Mouse (Mus musculus): ENCODE measurements around the gene Sqstm1. TPM values are rescaled to one million over a fixed set of nuclear protein-coding genes. Genes with fewer than 3 reads are reported as not detected.

Gene Sqstm1
- polyA plus RNA-seq (2016; fragmentation: Nextera tagmentation; extraction: Ambion mirVana) = 143 and 152 TPM in 2 replicates

DNA sequence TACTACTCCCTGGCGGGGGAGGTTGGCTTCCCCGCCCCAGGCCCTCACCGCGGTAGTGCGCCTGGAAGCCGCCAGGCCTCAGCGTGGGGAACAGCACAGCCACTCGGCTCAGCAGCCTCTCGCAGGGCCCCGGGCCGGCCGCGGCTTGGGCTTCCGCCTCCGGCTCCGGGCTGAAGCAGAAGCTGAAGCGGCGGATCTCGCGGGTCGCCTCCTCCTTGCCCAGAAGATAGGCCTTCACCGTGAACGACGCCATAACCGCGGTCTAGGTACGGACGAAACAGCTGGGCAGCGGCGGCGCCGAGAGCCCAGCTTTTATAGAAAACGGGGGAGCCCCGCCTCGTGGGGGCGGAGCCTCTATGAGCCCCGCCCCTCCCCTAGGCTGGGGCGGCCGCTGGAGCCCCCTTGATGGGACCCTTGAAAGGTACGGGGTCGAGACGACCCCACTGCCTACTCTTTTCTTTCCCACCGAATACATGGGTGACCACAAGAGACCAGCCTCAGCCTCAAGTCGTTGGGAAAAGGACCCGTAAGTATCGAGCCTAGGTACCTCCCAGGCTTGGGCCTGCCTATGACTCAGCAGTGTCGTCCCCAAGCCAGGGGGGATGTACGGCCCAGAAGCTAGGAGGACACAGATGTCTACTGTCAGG, at the start of gene Sqstm1, which contains the start of gene Mgat4b:
Sqstm1 (minus strand) TSS at position 323 of the 647 bp plus-strand sequence.
Mgat4b (plus strand) TSS at position 386 of the 647 bp plus-strand sequence.
- H3K27me3 ChIP-seq (replicated peaks) = no peaks in the 10 kb centered on the region
- H3K4me2 ChIP-seq = peak within 1 kb of the TSS; percentile 77
- H3K9me3 ChIP-seq (replicated peaks) = no peaks in the 10 kb centered on the region
- H3K36me3 ChIP-seq = peaks cover 32% of the 10 kb centered on the region
- peak within 1 kb of the TSS; percentile 97 for H3K9ac ChIP-seq
- H3K27ac ChIP-seq = peak within 1 kb of the TSS; percentile 99
- ATAC-seq = peak; percentile 70
- peak within 1 kb of the TSS; percentile 94 for H3K4me3 ChIP-seq
- under 1% methylated on average over 48 of the region's 48 CpGs for WGBS (ENCODE audit: insufficient replicate concordance)
- peaks cover 63% of the 10 kb centered on the region for H3K4me1 ChIP-seq

DNA sequence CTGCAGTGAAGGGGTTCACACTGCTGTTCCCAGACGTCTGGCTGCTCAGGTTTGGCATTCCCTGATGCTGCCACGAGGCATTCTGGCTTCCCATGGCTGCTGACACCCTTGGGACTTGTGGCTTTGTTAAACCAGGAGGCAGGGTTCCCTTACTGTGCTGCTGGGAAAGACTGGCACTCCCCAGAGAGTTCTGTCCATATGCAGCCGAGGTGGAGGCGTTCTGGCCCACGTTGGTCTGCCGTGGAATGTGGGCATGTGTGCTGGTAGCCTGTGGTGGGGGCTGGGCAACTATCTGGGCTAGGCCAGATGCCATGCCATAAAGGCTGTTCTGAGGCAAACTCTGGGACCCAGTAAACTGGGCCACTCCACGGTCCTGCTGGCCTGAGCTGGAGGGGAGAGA, 47.7 kb upstream of the Sqstm1 start:
- Histone ChIP-seq H3K4me3 (no peak overlapping the region), H3K4me2 (no peak overlapping the region), H3K4me1 (0 out of 2 replicates have a peak, but pooled peaks cover 2% of the 10 kb centered on the region), H3K9me3 (replicated peaks) (no peaks in the 10 kb centered on the region), H3K27me3 (replicated peaks) (no peaks in the 10 kb centered on the region), H3K9ac (no peak overlapping the region), H3K27ac (no peak overlapping the region), H3K36me3 (peaks cover 75% of the 10 kb centered on the region)
- 84% methylated on average over 7 of the region's 7 CpGs for WGBS (ENCODE audit: insufficient replicate concordance)
- no peak for ATAC-seq

DNA sequence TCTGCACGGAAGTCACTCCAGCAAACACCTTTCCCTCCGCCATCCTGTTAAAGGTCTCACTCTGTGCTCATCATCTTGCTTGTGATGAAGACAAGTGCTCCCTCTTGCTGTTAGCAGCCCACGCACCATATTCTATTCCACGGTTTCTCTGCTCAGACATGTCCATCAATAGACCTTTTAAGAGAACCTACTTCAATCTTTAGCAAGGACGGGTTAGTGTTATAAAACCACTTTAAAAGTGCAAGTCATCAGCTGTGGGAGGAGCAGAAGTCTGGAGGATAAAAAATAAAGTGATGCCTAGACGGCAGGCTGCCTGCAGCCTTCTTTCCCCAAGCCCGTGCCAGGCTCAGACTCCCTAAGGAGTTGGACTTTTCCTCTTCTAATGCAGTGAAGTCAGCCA, 46.0 kb upstream of the Sqstm1 start:
- 63% methylated on average over 7 of the region's 7 CpGs for WGBS (ENCODE audit: insufficient replicate concordance)
- H3K27me3 ChIP-seq (replicated peaks) = no peaks in the 10 kb centered on the region
- H3K4me2 ChIP-seq = no peak overlapping the region
- H3K9ac ChIP-seq = no peak overlapping the region
- no peaks in the 10 kb centered on the region for H3K9me3 ChIP-seq (replicated peaks)
- no peak for ATAC-seq
- peaks cover 58% of the 10 kb centered on the region for H3K36me3 ChIP-seq
- H3K4me3 ChIP-seq = no peak overlapping the region
- H3K27ac ChIP-seq = no peak overlapping the region
- H3K4me1 ChIP-seq = 0 out of 2 replicates have a peak, but pooled peaks cover 9% of the 10 kb centered on the region

GRCm38 (mm10) chr11:50254010-50254580, 43.5 kb upstream of the Sqstm1 start:
- H3K36me3 ChIP-seq = peaks cover 33% of the 10 kb centered on the region
- 0 out of 2 replicates have a peak, but pooled peaks cover 9% of the 10 kb centered on the region for H3K4me1 ChIP-seq
- no peak overlapping the region for H3K27ac ChIP-seq
- no peaks in the 10 kb centered on the region for H3K9me3 ChIP-seq (replicated peaks)
- no peak overlapping the region for H3K9ac ChIP-seq
- 83% methylated on average over 12 of the region's 12 CpGs for WGBS (ENCODE audit: insufficient replicate concordance)
- no peak overlapping the region for H3K4me3 ChIP-seq
- no peak overlapping the region for H3K4me2 ChIP-seq
- no peaks in the 10 kb centered on the region for H3K27me3 ChIP-seq (replicated peaks)
- ATAC-seq = no peak

DNA sequence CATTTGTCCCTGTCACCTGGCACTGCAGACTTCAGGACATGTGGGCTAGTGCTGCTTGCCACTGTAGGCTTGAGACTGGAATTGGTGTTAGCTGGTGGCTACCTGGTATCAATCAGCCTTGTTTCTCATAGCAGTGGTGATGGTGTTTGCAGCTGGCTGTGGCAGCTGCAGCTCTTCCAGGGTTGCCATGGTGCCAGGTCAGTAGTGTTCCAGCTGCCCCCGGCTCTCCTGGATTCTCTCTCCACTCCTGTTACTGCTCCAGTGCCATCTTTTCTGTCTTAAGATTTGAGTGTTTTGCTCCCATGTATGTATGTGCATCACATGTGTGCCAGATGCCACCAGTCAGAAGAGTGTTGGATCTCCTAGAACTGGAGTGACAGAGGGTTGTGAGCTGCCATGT, 42.8 kb upstream of the Sqstm1 start:
- H3K9ac ChIP-seq = no peak overlapping the region
- 0 out of 2 replicates have a peak, but pooled peaks cover 9% of the 10 kb centered on the region for H3K4me1 ChIP-seq
- no peaks in the 10 kb centered on the region for H3K27me3 ChIP-seq (replicated peaks)
- H3K4me3 ChIP-seq = no peak overlapping the region
- ATAC-seq = no peak
- H3K4me2 ChIP-seq = no peak overlapping the region
- no peak overlapping the region for H3K27ac ChIP-seq
- H3K9me3 ChIP-seq (replicated peaks) = no peaks in the 10 kb centered on the region
- 74% methylated on average over 1 of the region's 1 CpGs for WGBS (ENCODE audit: insufficient replicate concordance)
- H3K36me3 ChIP-seq = peaks cover 26% of the 10 kb centered on the region

DNA sequence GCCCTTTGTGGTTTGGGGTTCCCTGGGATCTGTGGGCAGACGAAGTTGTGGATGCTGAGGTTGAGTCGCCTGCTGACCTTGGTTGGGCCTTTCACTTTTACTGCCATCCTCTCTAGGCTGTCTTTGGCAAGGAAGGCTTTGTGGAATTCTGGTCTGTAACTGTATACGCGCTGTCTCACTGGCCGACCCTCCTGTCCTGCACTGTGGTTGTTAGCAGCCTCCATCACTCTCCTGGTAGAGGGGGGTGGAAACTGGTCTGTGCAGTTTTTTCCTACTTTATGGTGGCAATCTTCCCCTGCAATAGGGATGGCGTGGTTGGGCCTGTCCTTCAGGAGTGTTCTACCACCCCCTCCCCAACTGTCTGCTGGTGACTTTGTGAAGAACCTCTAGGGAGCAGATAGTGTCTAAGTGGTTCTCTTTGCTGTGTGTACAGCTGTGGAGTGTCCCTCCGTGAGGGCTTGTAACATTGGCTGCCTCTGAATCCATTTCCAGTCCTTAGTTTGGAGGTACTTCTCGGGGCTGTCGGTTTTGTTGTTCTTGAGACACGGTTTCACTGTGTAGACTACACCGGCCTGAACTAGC, 42.1 kb upstream of the Sqstm1 start:
- WGBS (ENCODE audit: insufficient replicate concordance) = 68% methylated on average over 11 of the region's 11 CpGs
- no peak overlapping the region for H3K9ac ChIP-seq
- H3K4me2 ChIP-seq = no peak overlapping the region
- H3K4me1 ChIP-seq = 0 out of 2 replicates have a peak, but pooled peaks cover 9% of the 10 kb centered on the region
- no peak overlapping the region for H3K4me3 ChIP-seq
- peaks cover 20% of the 10 kb centered on the region for H3K36me3 ChIP-seq
- ATAC-seq = no peak
- no peak overlapping the region for H3K27ac ChIP-seq
- no peaks in the 10 kb centered on the region for H3K27me3 ChIP-seq (replicated peaks)
- no peaks in the 10 kb centered on the region for H3K9me3 ChIP-seq (replicated peaks)

DNA sequence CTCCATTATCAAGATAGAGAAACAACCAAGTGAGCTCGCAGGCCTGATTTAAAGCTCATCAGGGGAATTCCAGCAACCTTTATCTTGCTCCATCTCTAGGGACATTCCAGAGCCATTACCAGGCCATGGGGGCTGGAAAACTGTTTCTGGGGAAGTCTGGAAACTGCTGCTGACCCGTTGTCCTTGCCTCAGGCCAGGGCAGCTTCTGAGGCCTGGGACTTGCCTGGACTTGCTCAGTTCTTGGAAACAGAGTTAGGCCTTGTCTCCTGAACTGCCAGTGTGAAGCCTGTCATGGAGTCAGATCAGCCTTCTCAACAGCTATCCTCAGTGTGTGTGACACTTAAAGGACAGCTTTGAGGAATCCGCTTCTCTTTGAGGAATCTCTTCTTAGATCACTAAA, 41.5 kb upstream of the Sqstm1 start:
- Histone ChIP-seq H3K4me3 (no peak overlapping the region), H3K36me3 (peaks cover 14% of the 10 kb centered on the region), H3K9me3 (replicated peaks) (no peaks in the 10 kb centered on the region), H3K4me2 (no peak overlapping the region), H3K4me1 (0 out of 2 replicates have a peak, but pooled peaks cover 9% of the 10 kb centered on the region), H3K9ac (no peak overlapping the region), H3K27ac (no peak overlapping the region), H3K27me3 (replicated peaks) (no peaks in the 10 kb centered on the region)
- ATAC-seq = no peak
- WGBS (ENCODE audit: insufficient replicate concordance) = 55% methylated on average over 3 of the region's 3 CpGs

DNA sequence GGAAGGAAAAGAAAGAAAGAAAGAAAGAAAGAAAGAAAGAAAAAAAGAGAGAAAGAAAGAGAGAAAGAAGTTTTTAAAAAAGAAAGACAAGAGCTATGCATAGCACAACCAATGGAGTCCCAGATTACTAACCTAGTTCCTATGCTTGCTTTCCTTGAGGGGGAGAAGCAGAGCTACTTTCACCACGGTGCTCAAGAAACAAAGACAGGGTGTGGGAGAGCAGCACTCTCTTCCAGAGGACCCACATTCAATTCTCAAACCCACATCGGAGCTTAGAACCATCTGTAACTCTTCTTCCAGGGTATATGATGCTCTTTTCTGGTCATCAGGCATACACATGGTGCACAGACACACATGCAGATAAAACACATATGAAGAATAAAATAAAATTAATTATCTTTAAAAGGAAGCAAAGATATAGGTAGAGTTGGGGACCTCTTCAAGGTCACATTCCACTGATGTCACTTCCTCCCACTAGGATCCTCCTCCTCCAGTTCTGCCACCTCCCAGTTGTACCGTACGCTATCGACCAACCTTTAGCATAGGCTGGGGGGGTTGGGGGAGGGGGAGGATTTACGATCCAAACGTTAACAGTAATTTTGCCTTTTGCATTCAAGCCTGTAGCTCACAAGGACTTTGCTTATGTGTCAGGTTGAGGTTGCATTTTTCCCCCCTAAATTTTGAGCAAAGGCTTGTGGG, 38.0 kb upstream of the Sqstm1 start:
- Histone ChIP-seq H3K27ac (no peak overlapping the region), H3K4me1 (0 out of 2 replicates have a peak, but pooled peaks cover 9% of the 10 kb centered on the region), H3K36me3 (no peaks in the 10 kb centered on the region), H3K9ac (no peak overlapping the region), H3K4me2 (no peak overlapping the region), H3K4me3 (no peak overlapping the region), H3K27me3 (replicated peaks) (no peaks in the 10 kb centered on the region), H3K9me3 (replicated peaks) (no peaks in the 10 kb centered on the region)
- no peak for ATAC-seq
- 70% methylated on average over 7 of the region's 7 CpGs for WGBS (ENCODE audit: insufficient replicate concordance)

DNA sequence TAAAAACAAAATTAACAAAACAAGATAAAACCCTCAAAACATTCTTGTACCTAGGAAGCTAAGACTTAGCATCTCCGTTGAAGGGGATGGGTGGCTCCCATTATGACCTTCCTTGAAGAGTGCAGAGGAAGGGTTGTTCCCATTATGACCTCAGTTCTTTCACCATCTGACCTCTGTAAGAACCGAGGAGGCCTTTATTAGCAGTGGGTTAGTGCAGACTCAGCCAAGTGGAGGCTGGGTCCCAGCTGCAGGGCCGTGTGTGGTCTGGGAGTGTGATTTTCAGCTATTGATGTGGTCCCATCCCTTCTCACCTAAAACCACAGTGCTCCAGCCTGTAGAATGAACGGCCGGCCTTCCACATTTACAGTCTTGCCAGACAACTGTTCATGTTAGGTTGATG, 34.6 kb upstream of the Sqstm1 start:
- Histone ChIP-seq H3K36me3 (no peaks in the 10 kb centered on the region), H3K9ac (no peak overlapping the region), H3K4me1 (peaks cover 4% of the 10 kb centered on the region), H3K9me3 (replicated peaks) (no peaks in the 10 kb centered on the region), H3K4me2 (no peak overlapping the region), H3K27me3 (replicated peaks) (no peaks in the 10 kb centered on the region), H3K27ac (no peak overlapping the region), H3K4me3 (no peak overlapping the region)
- no peak for ATAC-seq
- WGBS (ENCODE audit: insufficient replicate concordance) = 62% methylated on average over 5 of the region's 5 CpGs

GRCm38 (mm10) chr11:50243926-50244325, 33.3 kb upstream of the Sqstm1 start:
- Histone ChIP-seq H3K9me3 (replicated peaks) (no peaks in the 10 kb centered on the region), H3K27ac (no peak overlapping the region), H3K36me3 (no peaks in the 10 kb centered on the region), H3K4me2 (no peak overlapping the region), H3K4me3 (no peak overlapping the region), H3K27me3 (replicated peaks) (no peaks in the 10 kb centered on the region), H3K4me1 (peaks cover 15% of the 10 kb centered on the region), H3K9ac (no peak overlapping the region)
- no peak for ATAC-seq
- WGBS (ENCODE audit: insufficient replicate concordance) = 49% methylated on average over 6 of the region's 6 CpGs

GRCm38 (mm10) chr11:50240235-50240911, 29.7 kb upstream of the Sqstm1 start:
- ATAC-seq = no peak
- H3K4me2 ChIP-seq = no peak overlapping the region
- no peak overlapping the region for H3K4me3 ChIP-seq
- no peaks in the 10 kb centered on the region for H3K9me3 ChIP-seq (replicated peaks)
- no peak overlapping the region for H3K9ac ChIP-seq
- H3K4me1 ChIP-seq = peaks cover 48% of the 10 kb centered on the region
- 22% methylated on average over 7 of the region's 7 CpGs for WGBS (ENCODE audit: insufficient replicate concordance)
- H3K36me3 ChIP-seq = peaks cover 3% of the 10 kb centered on the region
- H3K27me3 ChIP-seq (replicated peaks) = peaks cover 6% of the 10 kb centered on the region; the same call in 1 of the 2 replicates
- H3K27ac ChIP-seq = no peak overlapping the region

All from liver, embryonic 12.5 days (tissue).